Mouse (Mus musculus): ENCODE results near the gene Slc38a4. TPM values are rescaled to one million over a fixed set of nuclear protein-coding genes. Genes with fewer than 3 reads are reported as not detected.

Gene Slc38a4
- total and polyA plus RNA-seq, 3 experiments, result 0.13 to 0.51 (median 0.17) TPM

- Histone ChIP-seq H3K27ac (ENCODE audit: insufficient read depth, low read depth) (no peak overlapping the region), H3K27me3 (replicated peaks) (no peaks in the 10 kb centered on the region), H3K4me2 (ENCODE audit: insufficient read depth, low read depth, poor library complexity, severe bottlenecking) (no peak overlapping the region), H3K9ac (ENCODE audit: insufficient read depth, low read depth) (no peak overlapping the region), H3K4me3 (replicated peaks in 1 of 3; ENCODE audit: low read depth in 2 of 3, low read length in 2 of 3, poor library complexity in 1 of 3) (no peak overlapping the region), H3K4me1 (ENCODE audit: control insufficient read depth in 1 of 2, insufficient read depth in 2 of 2) (no peaks in the 10 kb centered on the region), H3K9me3 (replicated peaks; ENCODE audit: low read length) (no peaks in the 10 kb centered on the region), H3K36me3 (replicated peaks in 1 of 2; ENCODE audit: control insufficient read depth in 1 of 2, insufficient read depth in 1 of 2, low read length in 1 of 2) (peaks cover 4 to 69% of the 10 kb centered on the region in 2 experiments), H3K79me2 (replicated peaks; ENCODE audit: control insufficient read depth, extremely low read depth, insufficient read depth, poor library complexity, severe bottlenecking) (0 out of 2 replicates have a peak, but pooled peaks cover 3% of the 10 kb centered on the region)
- TF ChIP-seq ZMIZ1 (IDR thresholded peaks at IDR 0.05; ENCODE audit: low read depth, low read length), result no peak
- TF ChIP-seq KAT2A (IDR thresholded peaks at IDR 0.05; ENCODE audit: insufficient replicate concordance, low read length), result no peak
- TF ChIP-seq JUN (IDR thresholded peaks at IDR 0.05; ENCODE audit: insufficient read depth, low read depth, low read length), result no peak
- no peak for TF ChIP-seq BHLHE40 (IDR thresholded peaks at IDR 0.05; ENCODE audit: low read depth, low read length)
- no peak for TF ChIP-seq ZNF384 (IDR thresholded peaks at IDR 0.05; ENCODE audit: low read depth, low read length)
- dilution Hi-C loops (cut with MboI; ENCODE audit: extremely low pct_ligation_motif_present, extremely low pct_unique_long_range_greater_than_20kb, low sequenced_read_pairs) (no loop called here), in situ Hi-C loops (cut with MboI; ENCODE audit: low pct_ligation_motif_present, low pct_unique_long_range_greater_than_20kb, low sequenced_read_pairs) (no loop called here)
- no peak for DNase-seq (ENCODE audit: extremely low read depth)
Measured at GRCm38 (mm10) chr15:97077665-97078064, 21.9 kb upstream of the Slc38a4 start.

GRCm38 (mm10) chr15:97076092-97076491, 20.3 kb upstream of the Slc38a4 start:
- Histone ChIP-seq H3K36me3 (replicated peaks in 1 of 2; ENCODE audit: control insufficient read depth in 1 of 2, insufficient read depth in 1 of 2, low read length in 1 of 2) (peaks cover 4 to 63% of the 10 kb centered on the region in 2 experiments), H3K4me1 (ENCODE audit: control insufficient read depth in 1 of 2, insufficient read depth in 2 of 2) (no peaks in the 10 kb centered on the region), H3K9me3 (replicated peaks; ENCODE audit: low read length) (no peaks in the 10 kb centered on the region), H3K27ac (ENCODE audit: insufficient read depth, low read depth) (no peak overlapping the region), H3K27me3 (replicated peaks) (no peaks in the 10 kb centered on the region), H3K79me2 (replicated peaks; ENCODE audit: control insufficient read depth, extremely low read depth, insufficient read depth, poor library complexity, severe bottlenecking) (no peaks in the 10 kb centered on the region), H3K4me2 (ENCODE audit: insufficient read depth, low read depth, poor library complexity, severe bottlenecking) (no peak overlapping the region), H3K9ac (ENCODE audit: insufficient read depth, low read depth) (no peak overlapping the region), H3K4me3 (replicated peaks in 1 of 3; ENCODE audit: low read depth in 2 of 3, low read length in 2 of 3, poor library complexity in 1 of 3) (no peak overlapping the region)
- in situ Hi-C loops (cut with MboI; ENCODE audit: low pct_ligation_motif_present, low pct_unique_long_range_greater_than_20kb, low sequenced_read_pairs) (no loop called here), dilution Hi-C loops (cut with MboI; ENCODE audit: extremely low pct_ligation_motif_present, extremely low pct_unique_long_range_greater_than_20kb, low sequenced_read_pairs) (no loop called here)
- DNase-seq (ENCODE audit: extremely low read depth), result no peak
- no peak for TF ChIP-seq POLR2A (IDR thresholded peaks at IDR 0.05; ENCODE audit: low read depth, low read length)

GRCm38 (mm10) chr15:97075240-97075639, 19.5 kb upstream of the Slc38a4 start:
- Histone ChIP-seq H3K27me3 (replicated peaks) (no peaks in the 10 kb centered on the region), H3K27ac (ENCODE audit: insufficient read depth, low read depth) (no peak overlapping the region), H3K4me2 (ENCODE audit: insufficient read depth, low read depth, poor library complexity, severe bottlenecking) (no peak overlapping the region), H3K4me3 (replicated peaks in 1 of 3; ENCODE audit: low read depth in 2 of 3, low read length in 2 of 3, poor library complexity in 1 of 3) (no peak overlapping the region), H3K9me3 (replicated peaks; ENCODE audit: low read length) (no peaks in the 10 kb centered on the region), H3K9ac (ENCODE audit: insufficient read depth, low read depth) (no peak overlapping the region), H3K36me3 (replicated peaks in 1 of 2; ENCODE audit: control insufficient read depth in 1 of 2, insufficient read depth in 1 of 2, low read length in 1 of 2) (peaks cover 4 to 58% of the 10 kb centered on the region in 2 experiments), H3K79me2 (replicated peaks; ENCODE audit: control insufficient read depth, extremely low read depth, insufficient read depth, poor library complexity, severe bottlenecking) (no peaks in the 10 kb centered on the region), H3K4me1 (ENCODE audit: control insufficient read depth in 1 of 2, insufficient read depth in 2 of 2) (no peaks in the 10 kb centered on the region)
- in situ Hi-C loops (cut with MboI; ENCODE audit: low pct_ligation_motif_present, low pct_unique_long_range_greater_than_20kb, low sequenced_read_pairs) (no loop called here), dilution Hi-C loops (cut with MboI; ENCODE audit: extremely low pct_ligation_motif_present, extremely low pct_unique_long_range_greater_than_20kb, low sequenced_read_pairs) (no loop called here)
- no peak for DNase-seq (ENCODE audit: extremely low read depth)
- TF ChIP-seq MAZ (IDR thresholded peaks at IDR 0.05; ENCODE audit: low read depth, low read length), result no peak
- TF ChIP-seq MEF2A (IDR thresholded peaks at IDR 0.05; ENCODE audit: borderline replicate concordance, low read depth, low read length), result no peak
- no peak for TF ChIP-seq RAD21 (IDR thresholded peaks at IDR 0.05; ENCODE audit: low read depth, low read length)
- no peak for TF ChIP-seq JUND (conservative IDR thresholded peaks at IDR 0.05; ENCODE audit: low read depth, low read length)
